Mouse (Mus musculus) fat pad, adult 2 months (tissue): ENCODE data around the gene Trim45.
A peak's percentile ranks its signal among the peaks of the same experiment; 100 is the strongest.

Experiments
- DNase-seq: peaks from one replicate; pipeline ENCODE4 v3.0.0-alpha.2; 2011; ENCODE audit warnings: low read depth, low spot score; ENCODE audit errors: extremely low read depth

Trim45 gene

GRCm38 (mm10) chr3:100931332-100932076, 9.5 kb downstream of the Trim45 start:
- no peak for DNase-seq

- no peak for DNase-seq
Observed at GRCm38 (mm10) chr3:100932077-100932944, 10.3 kb downstream of the Trim45 start.

GRCm38 (mm10) chr3:100935521-100935920, 13.5 kb downstream of the Trim45 start:
- DNase-seq: no peak

DNA sequence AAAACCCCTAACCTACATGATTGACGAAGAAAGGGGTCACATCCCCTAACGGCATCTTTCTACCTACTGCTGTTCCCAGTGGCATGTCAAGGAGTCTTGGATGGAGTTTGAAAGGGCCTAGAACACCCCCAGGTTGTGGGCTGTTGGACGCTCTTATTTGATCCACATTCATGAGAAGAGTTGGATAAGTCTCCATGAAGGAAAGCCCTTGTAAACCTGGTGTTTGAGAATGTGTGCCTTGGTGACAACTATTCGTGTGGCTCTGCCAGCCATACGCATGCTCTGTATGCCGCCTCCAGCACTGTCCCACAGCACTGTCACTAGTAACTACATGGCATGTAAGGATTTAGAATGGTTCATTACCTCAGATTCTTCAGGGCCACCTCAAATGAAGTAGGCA, 14.2 kb downstream of the Trim45 start:
- DNase-seq: no peak

DNA sequence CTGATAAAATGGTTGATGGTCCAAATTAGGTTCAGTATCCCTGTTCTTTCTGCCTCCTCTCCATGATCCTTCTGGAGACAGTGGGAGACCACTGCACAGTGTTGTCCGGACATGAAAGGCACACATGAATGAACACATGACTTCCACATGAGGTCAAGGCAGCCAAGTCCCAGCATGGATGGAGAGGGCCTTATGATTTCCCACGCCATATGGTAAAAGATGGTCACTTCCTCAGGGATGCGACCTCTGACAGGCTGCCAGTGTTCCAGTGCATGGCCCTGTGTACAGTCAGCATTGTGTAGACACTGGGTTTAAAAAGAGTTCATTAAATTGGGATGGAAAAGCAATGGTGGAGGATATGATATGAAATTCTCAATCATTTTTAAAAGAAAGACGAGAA, 16.2 kb downstream of the Trim45 start:
- DNase-seq: no peak

GRCm38 (mm10) chr3:100940496-100941037, 18.6 kb downstream of the Trim45 start:
- peak; percentile 63 for DNase-seq

DNA sequence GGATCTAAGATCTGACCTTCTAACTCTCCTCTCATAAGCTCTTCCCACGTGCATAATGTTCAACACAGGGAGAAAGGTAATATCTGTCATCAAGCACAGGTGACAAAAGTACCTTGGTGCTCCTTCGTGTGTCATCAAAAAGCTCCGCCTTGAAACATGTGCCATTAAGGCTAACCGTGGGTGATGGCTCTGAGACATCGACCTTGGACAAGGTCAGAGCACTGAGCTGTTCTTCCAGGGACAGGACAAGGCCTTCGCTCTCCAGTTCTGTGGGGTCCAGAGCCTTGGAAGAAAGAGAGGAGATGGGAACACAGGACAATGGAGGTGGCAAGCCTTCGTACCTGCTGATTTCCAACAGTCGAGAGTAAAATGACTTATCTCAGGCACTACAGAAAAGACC, 25.3 kb downstream of the Trim45 start:
- DNase-seq: no peak

DNA sequence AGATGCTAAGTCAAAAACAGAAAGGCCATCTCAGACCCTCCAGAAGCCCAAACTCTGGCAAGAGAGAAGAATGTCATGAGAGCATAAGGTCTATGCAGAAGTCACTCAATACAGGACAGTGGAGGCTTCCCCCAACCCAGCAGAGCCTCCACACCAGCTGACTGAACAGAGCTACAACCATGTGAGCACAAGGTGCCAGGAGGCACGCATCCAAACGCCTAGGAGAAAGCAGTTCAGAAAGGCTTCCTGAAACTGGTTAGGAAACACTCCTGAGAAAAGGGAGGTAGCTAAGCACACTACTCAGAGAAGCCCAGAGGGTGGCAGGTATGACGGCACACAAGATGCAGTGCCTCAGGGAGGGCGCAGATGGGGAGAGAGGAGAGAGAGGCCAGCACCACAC, 29.5 kb downstream of the Trim45 start:
- DNase-seq: no peak

- no peak for DNase-seq
Observed at GRCm38 (mm10) chr3:100954616-100955015, 32.6 kb downstream of the Trim45 start.

- DNase-seq: no peak
Observed at GRCm38 (mm10) chr3:100961007-100961406, 39.0 kb downstream of the Trim45 start.

- DNase-seq: no peak
Observed at GRCm38 (mm10) chr3:100961501-100961900, 39.5 kb downstream of the Trim45 start.

- no peak for DNase-seq
Observed at GRCm38 (mm10) chr3:100963849-100964542, 42.0 kb downstream of the Trim45 start.

DNA sequence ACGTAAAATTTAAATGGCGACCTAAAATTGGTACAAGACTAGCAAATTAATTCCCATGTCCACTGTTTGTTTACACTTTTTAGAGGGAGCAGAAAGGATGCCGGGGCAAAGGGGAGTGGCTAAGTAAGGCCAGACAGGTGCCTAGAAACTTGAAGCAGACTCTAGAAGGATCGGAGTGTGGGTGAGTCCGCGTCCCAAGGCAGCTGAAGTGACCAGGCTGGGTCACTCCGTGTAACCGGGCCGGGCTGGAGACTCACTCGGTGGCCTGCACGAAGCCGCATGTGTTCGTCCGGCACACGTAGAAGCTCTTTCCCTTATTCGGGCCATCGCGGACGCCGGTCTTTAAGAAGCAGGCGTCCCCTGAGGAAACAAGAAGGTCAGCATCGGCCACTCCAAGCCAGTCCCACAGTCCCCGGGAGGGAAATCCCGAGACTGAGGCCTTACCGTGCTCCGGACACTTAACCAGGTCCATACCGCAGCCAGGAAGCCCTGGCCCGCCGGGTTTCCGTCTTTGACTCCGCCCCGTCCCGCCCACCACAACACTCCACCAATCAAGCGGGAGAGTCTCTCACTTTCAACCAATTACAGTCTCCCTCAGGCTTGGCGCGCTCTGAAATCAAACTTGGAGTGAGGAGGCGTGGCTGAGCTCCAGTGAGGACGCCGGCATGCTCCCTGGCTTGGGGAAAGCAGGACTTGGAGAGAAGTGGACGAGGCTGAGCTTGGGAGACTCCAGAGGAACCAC, 47.3 kb downstream of the Trim45 start, which contains the start of gene Ttf2:
Ttf2 (minus strand) TSS at position 488 of the 742 bp plus-strand sequence.
- peak; percentile 42 for DNase-seq

DNA sequence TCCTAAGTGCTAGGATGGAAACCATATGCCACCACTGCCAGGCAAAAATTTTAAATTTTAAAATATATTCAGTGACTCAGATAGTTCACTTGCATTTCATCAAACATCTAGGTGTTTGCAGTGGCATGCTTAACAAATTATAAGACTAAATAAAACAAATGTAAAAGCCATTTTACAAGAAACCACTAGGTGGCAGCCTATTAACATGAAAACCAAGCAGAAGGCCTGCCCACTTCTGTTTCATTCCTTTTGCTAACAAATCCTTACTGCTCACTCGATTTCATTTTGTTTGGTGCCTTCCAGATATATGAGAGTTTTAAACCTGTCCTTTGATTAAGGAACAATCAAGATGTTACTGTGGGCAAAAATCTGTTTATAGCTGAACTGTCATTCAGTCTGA, 51.9 kb downstream of the Trim45 start:
- DNase-seq: no peak

DNA sequence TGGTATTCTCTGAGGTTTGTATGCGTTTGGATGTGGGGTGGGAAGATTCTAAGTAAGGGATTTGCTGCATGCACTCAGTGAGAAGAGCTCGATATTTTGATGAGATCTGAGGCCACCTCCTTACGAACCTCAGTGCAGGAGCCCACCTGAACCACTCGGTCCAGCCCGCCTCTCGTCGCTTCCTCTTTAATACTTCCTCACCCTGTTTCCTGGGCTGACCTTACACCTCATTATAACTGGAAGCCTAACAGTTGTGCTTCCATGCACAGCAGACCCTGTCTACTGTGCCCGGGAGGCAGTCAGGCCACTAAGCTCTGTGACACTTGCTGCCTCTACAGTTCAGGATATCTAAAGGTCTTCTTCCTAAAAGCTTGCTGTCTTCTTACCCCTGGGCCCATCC, 57.3 kb downstream of the Trim45 start:
- DNase-seq: no peak
